Mouse (Mus musculus) megakaryocyte, embryonic 14.5 days (primary cell): ENCODE measurements around the gene Gpat2.

Experiments used
- FLI1 ChIP-seq: IDR thresholded peaks from 2 replicates; pipeline ENCODE4 v1.6.1; 2012; ENCODE audit warnings: low read length, inconsistent platforms, mixed read lengths
- GATA1 ChIP-seq: IDR thresholded peaks from 3 replicates; pipeline ENCODE4 v1.6.1; 2012; ENCODE audit warnings: mixed read lengths, low read length, inconsistent platforms, borderline replicate concordance

DNA sequence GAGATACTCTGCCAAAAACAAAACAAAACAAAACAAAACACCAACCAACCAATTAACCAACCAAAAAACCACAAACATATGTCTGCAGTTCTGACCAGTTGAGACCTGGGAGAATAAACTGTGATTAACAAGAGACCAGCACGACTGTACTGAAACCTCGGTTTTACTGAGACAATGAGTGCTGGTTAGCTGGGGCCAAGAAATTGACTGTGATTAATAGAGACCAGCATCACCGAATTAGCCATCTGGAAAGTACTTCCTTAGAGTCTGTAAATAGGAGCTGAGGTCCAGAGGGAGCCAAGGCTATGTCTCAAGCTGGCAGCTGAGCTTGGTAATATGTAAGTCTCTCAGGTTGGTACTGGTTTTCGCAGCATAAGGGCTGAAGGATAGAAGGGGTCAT, 34.2 kb upstream of the Gpat2 start:
- no peak for TF ChIP-seq GATA1
- TF ChIP-seq FLI1, result no peak
